In the genomic region with DNA sequence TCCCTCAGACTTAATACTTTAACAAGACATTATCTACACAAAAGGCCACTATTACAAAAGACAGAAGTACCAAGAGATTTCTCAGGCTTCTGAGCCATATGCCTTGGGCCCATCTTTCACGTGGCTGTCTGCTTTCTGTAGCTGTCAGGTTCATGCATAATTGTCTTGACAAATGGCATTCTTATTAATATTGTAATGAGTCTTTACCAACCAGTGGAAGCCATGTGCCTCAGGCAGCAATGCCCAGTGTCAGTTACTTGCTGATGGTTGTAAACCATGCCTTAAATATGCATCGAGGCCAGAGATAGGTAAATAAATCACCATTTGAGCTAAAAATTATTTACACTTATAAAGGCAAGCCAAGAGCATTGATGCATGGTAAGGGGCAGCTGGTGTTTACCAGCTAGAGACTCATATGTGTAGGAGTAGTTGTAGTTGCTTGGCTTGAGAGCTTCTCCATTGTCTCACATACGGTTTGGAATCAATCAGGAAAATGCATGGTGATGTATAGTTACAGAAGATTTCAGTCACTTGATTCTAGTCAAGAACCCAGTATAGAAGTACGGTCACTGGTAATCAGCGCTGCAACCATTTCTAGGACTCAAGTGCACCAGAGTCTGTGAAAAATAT, we compare ENCODE assay signal across 20 mouse cellular contexts.
DNase-seq lines count a peak whose midpoint lies in the region; ATAC-seq lines count a peak whose summit lies in the region.
"Had no signal": no experiment of that assay in that cellular context is flagged by ENCODE, and none has a peak within 500 bp of the region (broad histone marks: within the 10 kb centered on the region; RNA-seq: fewer than 3 reads in every experiment).

No protein-coding gene starts in this region.

- no peak overlapping the region for H3K4me2 ChIP-seq in midbrain, embryonic 11.5 days
- no peak overlapping the region for H3K4me2 ChIP-seq in hindbrain, embryonic 16.5 days (ENCODE audit: low read length)
- no peak overlapping the region for H3K4me2 ChIP-seq in neural tube, embryonic 14.5 days (ENCODE audit: low read depth, low read length)
- H3K4me2 ChIP-seq: embryonic facial prominence, embryonic 15.5 days; heart, embryonic 13.5 days; liver, embryonic 15.5 days had no signal

- no peaks in the 10 kb centered on the region for H3K9me3 ChIP-seq in midbrain, embryonic 11.5 days (ENCODE audit: control insufficient read depth, low read length)
- H3K9me3 ChIP-seq in midbrain, embryonic 10.5 days (replicated peaks) = no peaks in the 10 kb centered on the region
- H3K9me3 ChIP-seq in hindbrain, embryonic 16.5 days (ENCODE audit: control insufficient read depth, low read length) = no peaks in the 10 kb centered on the region
- no peaks in the 10 kb centered on the region for H3K9me3 ChIP-seq in neural tube, embryonic 14.5 days (ENCODE audit: control insufficient read depth, low read length)
- H3K9me3 ChIP-seq: embryonic facial prominence, embryonic 15.5 days; heart, embryonic 13.5 days; liver, embryonic 15.5 days had no signal

- DNase-seq in embryo, embryonic 11 days = peak; percentile 18
- no peak for DNase-seq in embryo, embryonic 9.5 days (ENCODE audit: extremely low spot score)
- peak; percentile 57 for DNase-seq in midbrain, embryonic 11.5 days (ENCODE audit: low spot score, missing footprints)
- no peak for DNase-seq in midbrain, embryonic 10.5 days (ENCODE audit: low spot score)
- no peak for DNase-seq in left cerebral cortex, postnatal 14 days (ENCODE audit: low spot score in 2 of 2)
- DNase-seq in cerebellum, adult 11 months = no peak
- DNase-seq: adrenal gland, postnatal 10 days; cerebellum, postnatal 25 days; layer of hippocampus, adult 9-11 months; lung, postnatal 36 days; right cerebral cortex, adult 18-20 months; spleen, adult 18-20 months; thymus, postnatal 4 days had no signal

- no peaks in the 10 kb centered on the region; the same call in 1 of the 2 replicates for H3K4me1 ChIP-seq in midbrain, embryonic 11.5 days (ENCODE audit: control insufficient read depth, insufficient read depth, low read length)
- peaks cover 7% of the 10 kb centered on the region for H3K4me1 ChIP-seq in midbrain, embryonic 10.5 days
- H3K4me1 ChIP-seq in hindbrain, embryonic 16.5 days (ENCODE audit: control insufficient read depth, insufficient read depth, low read depth, low read length) = no peaks in the 10 kb centered on the region
- 0 out of 2 replicates have a peak, but pooled peaks cover 3% of the 10 kb centered on the region for H3K4me1 ChIP-seq in neural tube, embryonic 14.5 days (ENCODE audit: control insufficient read depth, insufficient read depth, low read length)
- H3K4me1 ChIP-seq: embryonic facial prominence, embryonic 15.5 days; heart, embryonic 13.5 days had no signal

- H3K9ac ChIP-seq in midbrain, embryonic 11.5 days (ENCODE audit: low read length) = no peak overlapping the region
- no peak overlapping the region for H3K9ac ChIP-seq in hindbrain, embryonic 16.5 days (ENCODE audit: low read depth, low read length)
- no peak overlapping the region for H3K9ac ChIP-seq in neural tube, embryonic 14.5 days (replicated peaks; ENCODE audit: low read depth, low read length)
- H3K9ac ChIP-seq: embryonic facial prominence, embryonic 15.5 days; heart, embryonic 13.5 days; liver, embryonic 15.5 days had no signal

- no peak overlapping the region for H3K4me3 ChIP-seq in midbrain, embryonic 11.5 days (ENCODE audit: low read depth, low read length)
- no peak overlapping the region for H3K4me3 ChIP-seq in midbrain, embryonic 10.5 days
- no peak overlapping the region for H3K4me3 ChIP-seq in hindbrain, embryonic 16.5 days (ENCODE audit: low read length)
- no peak overlapping the region for H3K4me3 ChIP-seq in neural tube, embryonic 14.5 days (ENCODE audit: low read depth, low read length)
- H3K4me3 ChIP-seq: embryonic facial prominence, embryonic 15.5 days; heart, embryonic 13.5 days; liver, embryonic 15.5 days; myocyte had no signal

- no peak overlapping the region for H3K27ac ChIP-seq in midbrain, embryonic 11.5 days (ENCODE audit: low read depth, low read length)
- no peak overlapping the region for H3K27ac ChIP-seq in midbrain, embryonic 10.5 days (replicated peaks)
- no peak overlapping the region for H3K27ac ChIP-seq in hindbrain, embryonic 16.5 days (ENCODE audit: low read depth, low read length)
- H3K27ac ChIP-seq in neural tube, embryonic 14.5 days (ENCODE audit: low read depth, low read length) = no peak overlapping the region
- H3K27ac ChIP-seq: embryonic facial prominence, embryonic 15.5 days; heart, embryonic 13.5 days; kidney, postnatal 0 days; liver, embryonic 15.5 days had no signal

- peak; percentile 33; the same call in 1 of the 2 replicates for ATAC-seq in midbrain, embryonic 11.5 days (ENCODE audit: low FRiP score)
- ATAC-seq in hindbrain, embryonic 16.5 days = peak; percentile 76
- peak; percentile 44; the same call in 1 of the 2 replicates for ATAC-seq in neural tube, embryonic 14.5 days (ENCODE audit: low read depth)

- no peaks in the 10 kb centered on the region for H3K27me3 ChIP-seq in midbrain, embryonic 11.5 days (ENCODE audit: control insufficient read depth, insufficient read depth, low read length)
- H3K27me3 ChIP-seq in midbrain, embryonic 10.5 days (ENCODE audit: low read depth, poor library complexity, severe bottlenecking) = no peaks in the 10 kb centered on the region
- no peaks in the 10 kb centered on the region for H3K27me3 ChIP-seq in hindbrain, embryonic 16.5 days (replicated peaks; ENCODE audit: control insufficient read depth, insufficient read depth, low read length)
- H3K27me3 ChIP-seq in neural tube, embryonic 14.5 days (ENCODE audit: control insufficient read depth, insufficient read depth, low read length) = no peaks in the 10 kb centered on the region
- H3K27me3 ChIP-seq: embryonic facial prominence, embryonic 15.5 days; heart, embryonic 13.5 days; liver, embryonic 15.5 days had no signal

- intact Hi-C loops in left cerebral cortex, postnatal 14 days (cut with DNase I) = no loop called here

- H3K36me3 ChIP-seq in midbrain, embryonic 11.5 days (ENCODE audit: control insufficient read depth, insufficient read depth, low read length) = no peaks in the 10 kb centered on the region
- no peaks in the 10 kb centered on the region for H3K36me3 ChIP-seq in midbrain, embryonic 10.5 days
- H3K36me3 ChIP-seq in hindbrain, embryonic 16.5 days (ENCODE audit: control insufficient read depth, insufficient read depth, low read length) = no peaks in the 10 kb centered on the region
- H3K36me3 ChIP-seq in neural tube, embryonic 14.5 days (ENCODE audit: control insufficient read depth, insufficient read depth, low read length) = no peaks in the 10 kb centered on the region
- H3K36me3 ChIP-seq: embryonic facial prominence, embryonic 15.5 days; heart, embryonic 13.5 days; liver, embryonic 15.5 days had no signal

- 73% methylated on average over 5 of the region's 5 CpGs for WGBS in midbrain, embryonic 11.5 days
- 81% methylated on average over 5 of the region's 5 CpGs for WGBS in midbrain, embryonic 10.5 days
- 53% methylated on average over 5 of the region's 5 CpGs for WGBS in hindbrain, embryonic 16.5 days
- WGBS in neural tube, embryonic 14.5 days = 44% methylated on average over 5 of the region's 5 CpGs

Comparison
In these comparisons a context has a peak if more than half of its experiments do, and no peak if none do; other contexts are left out.
1. DNase-seq: peak in embryo, embryonic 11 days (single experiment) and midbrain, embryonic 11.5 days (single experiment); none in embryo, embryonic 9.5 days (single experiment), midbrain, embryonic 10.5 days (single experiment), left cerebral cortex, postnatal 14 days (0 of 2) and cerebellum, adult 11 months (single experiment).
2. Peak in every context shown above with its lines, with median percentiles within 50 percentile points of each other: ATAC-seq.